Mouse (Mus musculus) retina, postnatal 1 day (tissue): Measurements from ENCODE around the gene Setd4.

Experiments used
- DNase-seq: peaks from one replicate; pipeline ENCODE4 v3.0.0-alpha.2; 2012

Gene Setd4

DNA sequence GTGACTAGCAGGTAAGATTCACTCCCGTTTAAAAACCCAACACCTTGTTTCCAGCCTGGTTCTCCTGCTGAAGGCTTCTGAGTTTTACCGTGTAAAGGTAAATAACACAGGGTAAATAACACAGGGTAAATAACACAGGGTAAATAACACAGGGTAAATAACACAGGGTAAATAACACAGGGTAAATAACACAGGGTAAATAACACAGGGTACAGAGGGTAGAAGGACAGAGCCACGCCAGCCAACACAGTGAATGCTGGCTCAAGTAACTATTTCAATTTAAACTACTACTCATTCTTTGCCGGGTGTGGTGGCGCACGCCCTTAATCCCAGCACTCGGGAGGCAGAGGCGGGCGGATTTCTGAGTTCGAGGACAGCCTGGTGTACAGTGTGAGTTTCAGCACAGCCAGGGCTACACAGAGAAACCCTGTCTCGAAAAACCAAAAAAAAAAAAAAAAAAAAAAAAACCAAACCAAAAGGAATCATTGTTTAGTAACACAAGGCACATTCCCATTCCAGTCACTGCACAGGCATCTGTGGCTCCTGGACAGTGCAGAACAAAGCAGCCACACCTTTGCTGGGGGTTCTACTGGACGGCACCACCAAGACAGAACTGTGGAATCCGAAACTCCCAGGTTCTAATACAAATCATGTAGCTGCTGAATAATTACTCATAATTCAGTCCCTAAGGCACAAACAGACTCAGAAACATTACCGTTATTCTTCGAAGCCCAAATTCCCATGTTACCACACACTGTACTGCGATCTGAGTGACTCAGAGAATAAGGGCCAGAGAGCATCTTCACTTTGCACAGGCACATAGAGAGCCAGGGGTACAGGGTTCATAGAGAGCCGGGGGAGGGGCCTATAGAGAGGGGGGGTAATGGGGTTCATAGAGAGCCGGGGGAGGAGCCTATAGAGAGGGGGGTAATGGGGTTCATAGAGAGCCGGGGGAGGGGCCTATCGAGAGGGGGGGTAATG is 12.1 kb downstream of the Setd4 start:
- DNase-seq: no peak

- no peak for DNase-seq
Observed at GRCm38 (mm10) chr16:93590915-93591314, 12.9 kb downstream of the Setd4 start.

GRCm38 (mm10) chr16:93588281-93588680 is 15.6 kb downstream of the Setd4 start:
- no peak for DNase-seq

DNA sequence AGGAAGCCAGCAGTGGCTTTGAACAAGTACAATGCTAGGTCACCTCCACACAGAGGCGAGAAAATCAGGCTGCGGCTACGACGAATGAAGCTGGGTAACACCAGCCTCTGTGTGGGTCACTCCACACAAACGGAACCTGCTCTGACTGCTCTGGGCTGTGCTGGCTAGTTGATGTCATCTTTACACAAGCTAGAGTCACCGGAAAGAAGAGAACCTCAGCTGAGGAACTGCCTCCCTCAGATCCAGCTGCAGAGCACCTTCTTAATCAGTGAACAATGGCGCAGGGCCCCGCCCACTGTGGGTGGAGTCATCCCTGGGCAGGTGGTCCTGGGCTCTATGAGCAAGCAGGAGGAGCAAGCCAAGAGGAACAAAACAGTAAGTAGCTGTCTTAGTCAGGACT is 17.5 kb downstream of the Setd4 start:
- DNase-seq: no peak

- DNase-seq: no peak
Observed at GRCm38 (mm10) chr16:93585703-93586205, 18.1 kb downstream of the Setd4 start.

GRCm38 (mm10) chr16:93584976-93585702 is 18.7 kb downstream of the Setd4 start:
- DNase-seq: no peak

DNA sequence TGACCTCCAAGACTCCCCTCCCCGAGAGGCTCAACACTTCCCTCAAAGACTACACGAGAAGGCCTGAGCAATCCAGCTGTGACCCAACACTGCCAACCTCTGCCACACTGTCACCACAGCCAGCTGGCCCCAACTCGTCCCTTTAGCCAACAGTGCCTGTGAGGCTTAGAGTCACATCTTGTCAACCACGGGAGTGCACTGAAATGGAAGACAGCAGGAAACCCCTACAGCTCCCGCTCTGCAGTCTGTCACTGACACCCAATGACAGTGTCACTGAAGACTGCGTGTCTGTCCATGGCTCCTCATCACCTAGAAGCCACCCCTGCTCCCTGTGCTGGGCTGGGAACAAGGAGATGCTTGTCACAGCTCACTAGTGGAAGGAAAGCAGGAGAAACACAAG is 22.7 kb downstream of the Setd4 start:
- peak; percentile 71 for DNase-seq

DNA sequence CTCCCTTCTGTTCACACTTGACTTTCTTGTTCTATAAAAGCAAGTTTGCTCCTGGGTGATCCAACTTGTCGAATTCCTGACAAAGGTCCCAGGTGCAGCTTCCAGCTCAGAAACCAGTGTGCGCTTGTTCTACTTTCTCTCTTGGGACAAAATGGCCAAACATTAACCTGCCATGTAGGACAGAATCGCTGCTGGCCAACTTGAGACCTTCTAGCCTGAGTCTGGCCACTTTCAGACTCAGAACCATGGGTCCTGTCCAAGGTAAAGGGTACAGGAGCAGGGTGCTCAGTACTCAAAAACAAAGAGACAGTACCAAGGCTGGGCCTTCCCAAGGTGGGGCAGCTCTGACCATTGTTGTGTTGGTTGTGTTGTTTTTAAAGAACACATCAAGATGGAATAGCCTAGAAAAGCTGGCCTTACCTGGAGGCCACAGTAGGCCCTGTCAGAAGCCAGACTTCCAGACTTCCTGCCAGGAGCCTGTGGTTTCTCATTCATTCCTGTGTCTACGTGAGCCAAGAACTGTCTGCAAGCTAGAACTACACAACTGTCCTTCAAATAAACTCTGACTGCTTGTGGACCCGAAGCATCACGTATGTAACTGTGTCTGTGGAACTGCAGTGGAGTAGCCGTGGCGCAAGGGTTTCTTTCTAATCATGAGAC is 25.4 kb downstream of the Setd4 start:
- DNase-seq: no peak

DNA sequence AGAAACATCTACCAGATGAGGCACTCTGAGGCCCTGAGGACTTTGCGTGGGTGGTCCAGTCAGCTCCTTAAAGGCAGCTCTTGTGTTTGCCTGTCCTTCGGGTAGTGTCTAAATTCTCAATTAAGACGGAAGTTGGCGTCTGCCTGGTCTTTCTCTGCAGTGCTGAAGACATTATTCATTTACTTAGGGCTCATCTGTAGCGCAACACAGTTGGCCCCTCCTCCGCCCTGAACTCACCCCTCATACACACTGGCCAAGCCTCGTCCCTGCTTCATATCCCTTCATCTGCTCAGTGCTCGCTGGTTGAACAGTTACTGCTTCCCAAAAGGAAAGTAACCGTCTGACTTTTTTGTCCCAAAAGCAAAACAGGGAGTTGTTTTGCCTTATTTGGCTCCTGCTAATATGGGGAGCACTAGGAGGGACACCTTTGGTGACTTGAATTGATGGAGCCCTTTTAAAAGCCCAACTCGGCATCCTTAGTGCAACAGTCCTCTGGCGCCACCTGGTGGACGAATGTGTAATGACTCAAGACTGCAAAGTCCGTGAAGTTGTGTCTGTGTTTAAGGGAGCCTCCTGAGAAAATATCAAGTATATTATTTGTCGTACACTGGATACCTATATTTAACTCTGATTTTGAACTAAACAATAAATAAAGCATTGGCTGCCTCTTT is 27.3 kb downstream of the Setd4 start:
- peak; percentile 81 for DNase-seq

- DNase-seq: no peak
Observed at GRCm38 (mm10) chr16:93575574-93575973, 28.3 kb downstream of the Setd4 start.

DNA sequence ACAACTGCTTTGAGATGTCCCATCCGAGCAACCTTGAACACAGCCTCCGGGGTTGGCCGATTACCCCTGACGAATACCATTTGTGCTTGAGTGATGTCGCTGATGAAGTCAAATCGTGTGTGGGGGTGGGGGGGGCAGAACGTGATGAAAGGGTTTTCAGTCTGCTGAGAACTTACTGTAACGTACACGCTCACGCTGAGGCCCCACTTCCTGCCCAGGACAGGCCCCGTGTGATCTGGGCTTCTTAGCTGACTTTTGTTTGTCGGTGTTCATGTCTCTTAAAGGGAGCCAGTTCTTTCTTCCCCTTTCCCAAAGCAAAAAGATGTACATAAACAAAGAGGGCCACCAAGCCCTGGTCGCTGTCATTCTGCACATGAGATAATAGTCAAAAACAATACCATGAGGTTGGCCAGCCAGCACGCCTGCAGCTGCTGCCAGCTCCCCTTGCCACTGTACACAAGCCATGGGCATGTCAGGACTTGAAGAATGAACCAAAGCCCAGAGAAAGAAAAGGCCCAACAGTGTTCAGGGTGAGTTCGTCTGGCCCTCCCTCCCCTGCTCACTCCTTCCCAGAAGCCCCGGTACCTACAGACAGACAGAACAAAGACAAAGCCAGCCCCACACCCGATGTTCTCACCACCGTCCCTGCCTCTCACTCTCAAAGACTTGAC is 29.2 kb downstream of the Setd4 start:
- no peak for DNase-seq

- DNase-seq: no peak
Observed at GRCm38 (mm10) chr16:93573434-93573833, 30.4 kb downstream of the Setd4 start.

DNA sequence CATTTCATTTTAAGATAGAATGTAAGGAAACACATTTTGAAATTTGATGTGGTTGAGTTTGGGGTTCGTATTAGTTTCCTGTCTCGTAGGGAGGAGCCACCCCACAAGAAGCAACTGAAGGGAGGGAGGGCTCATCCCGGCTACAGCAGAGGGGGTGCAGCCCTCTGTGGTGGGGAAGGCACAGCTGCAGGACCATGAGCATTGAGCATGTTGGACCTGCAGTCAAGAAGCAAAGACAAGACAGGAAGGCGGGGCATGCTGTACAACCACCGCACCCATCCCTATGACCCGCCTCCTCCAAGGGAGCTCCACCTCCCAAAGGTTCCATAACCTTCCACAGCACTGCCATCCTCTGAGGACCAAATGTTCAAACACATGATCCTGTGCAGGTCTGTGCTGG is 31.5 kb downstream of the Setd4 start:
- DNase-seq: no peak

- DNase-seq: no peak
Observed at GRCm38 (mm10) chr16:93558499-93558898, 45.4 kb downstream of the Setd4 start.

GRCm38 (mm10) chr16:93557646-93558045 is 46.2 kb downstream of the Setd4 start:
- no peak for DNase-seq

DNA sequence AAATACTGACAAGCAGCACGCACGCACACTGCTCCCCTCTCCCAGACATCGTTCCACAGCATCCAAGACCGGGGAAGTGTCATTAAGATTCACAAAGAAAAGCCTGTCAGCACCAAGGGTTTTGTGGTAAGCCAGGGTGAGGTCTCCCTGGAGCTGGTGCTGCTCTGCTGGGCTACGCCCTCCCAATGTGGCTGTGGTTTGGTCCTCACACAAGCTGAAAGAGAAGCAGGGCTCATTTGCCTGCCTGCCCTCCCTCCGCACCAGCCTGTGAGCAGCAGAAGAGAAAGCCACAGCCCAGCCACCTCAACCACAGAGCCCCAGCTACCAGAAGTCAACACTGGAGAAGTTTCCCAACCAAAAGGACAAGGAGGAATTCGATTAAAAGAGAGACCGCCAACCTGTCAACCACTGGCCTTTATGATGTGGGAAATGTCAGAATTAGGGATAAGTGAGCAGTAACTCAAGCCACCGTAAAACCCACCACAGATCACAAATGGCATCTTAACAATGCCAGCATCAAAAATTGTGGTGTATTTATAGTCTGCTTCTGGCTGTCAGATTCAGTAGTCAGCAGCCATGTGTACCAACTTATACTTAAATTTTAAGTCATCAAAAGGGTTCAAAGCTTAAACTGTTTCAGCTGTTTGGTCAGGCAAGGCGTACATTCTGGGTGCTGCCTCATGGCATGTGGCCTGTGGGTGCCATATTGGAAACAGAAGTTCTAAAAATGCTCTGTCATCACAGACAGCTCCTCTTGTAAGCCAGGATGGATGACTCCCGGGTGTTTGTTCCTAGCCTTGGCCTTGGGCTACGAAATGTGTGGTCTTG is 51.0 kb downstream of the Setd4 start:
- no peak for DNase-seq

DNA sequence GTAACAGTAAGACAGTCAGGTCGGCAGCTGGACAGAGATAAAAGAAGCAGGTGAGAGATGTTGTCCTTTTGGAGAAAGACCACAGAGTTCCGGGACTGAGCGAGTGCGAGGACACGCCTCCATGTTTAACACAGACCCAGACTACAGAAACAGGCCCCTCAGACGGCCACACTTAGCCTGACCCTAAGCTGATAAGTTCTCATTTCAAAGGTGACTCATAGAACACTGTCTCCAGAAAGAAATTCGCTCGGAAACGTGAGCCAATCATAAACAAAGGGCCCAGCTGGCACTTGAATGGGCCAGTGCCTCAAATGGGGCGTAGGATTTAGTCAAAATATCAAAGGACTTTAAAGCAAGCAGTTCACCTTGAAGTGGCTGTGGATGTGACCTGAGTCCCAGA is 54.6 kb downstream of the Setd4 start:
- DNase-seq: no peak

GRCm38 (mm10) chr16:93548045-93548444 is 55.8 kb downstream of the Setd4 start:
- DNase-seq: no peak

DNA sequence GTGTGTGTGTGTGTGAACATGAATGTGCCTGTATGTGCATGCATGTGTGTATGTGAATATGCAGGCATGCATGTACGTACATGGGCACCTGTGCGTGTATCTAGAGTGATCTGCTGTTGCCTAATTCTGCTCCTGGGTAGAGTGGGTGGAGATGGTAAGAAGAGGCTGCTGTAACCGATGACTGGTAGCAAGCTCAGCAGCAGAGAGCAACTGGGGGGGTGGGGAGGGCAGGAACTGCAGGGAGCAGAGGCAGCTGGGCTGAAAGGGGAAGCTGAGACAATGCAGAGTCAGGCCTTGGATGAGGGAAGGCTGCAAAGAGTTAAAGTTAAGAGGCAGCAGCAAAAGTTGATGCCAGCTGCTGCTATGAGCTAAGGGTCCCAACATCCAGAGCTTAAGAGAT is 56.7 kb downstream of the Setd4 start:
- peak; percentile 29 for DNase-seq

DNA sequence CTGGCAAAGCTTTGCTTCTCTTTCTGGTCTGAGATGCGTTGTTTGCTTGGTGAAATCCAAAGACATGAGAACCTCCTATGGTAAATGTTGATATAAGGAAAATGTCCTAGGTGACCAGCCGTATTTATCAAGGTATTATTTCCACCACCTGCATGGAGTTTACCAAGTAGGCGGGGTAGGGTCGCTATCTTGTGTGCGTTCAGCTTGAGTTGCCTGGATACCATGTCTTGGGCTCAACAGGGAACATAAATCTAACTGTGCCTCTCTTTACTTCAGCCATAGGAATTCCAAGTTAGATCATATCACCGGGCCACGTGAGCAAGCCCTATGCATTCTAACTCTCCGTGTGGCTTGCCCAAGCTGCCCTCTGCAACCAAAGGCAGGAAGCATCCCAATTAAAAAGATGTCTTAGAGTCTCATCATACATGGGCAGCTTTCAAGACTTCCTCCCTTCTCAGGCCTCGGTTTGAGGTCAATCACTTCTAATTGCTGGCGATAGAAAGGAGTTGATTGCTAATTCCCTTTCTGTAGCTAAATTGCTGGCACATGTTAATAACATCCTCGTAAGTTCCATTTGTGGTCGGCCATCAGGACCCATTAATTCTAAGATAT is 57.4 kb downstream of the Setd4 start:
- DNase-seq: peak; percentile 62

DNA sequence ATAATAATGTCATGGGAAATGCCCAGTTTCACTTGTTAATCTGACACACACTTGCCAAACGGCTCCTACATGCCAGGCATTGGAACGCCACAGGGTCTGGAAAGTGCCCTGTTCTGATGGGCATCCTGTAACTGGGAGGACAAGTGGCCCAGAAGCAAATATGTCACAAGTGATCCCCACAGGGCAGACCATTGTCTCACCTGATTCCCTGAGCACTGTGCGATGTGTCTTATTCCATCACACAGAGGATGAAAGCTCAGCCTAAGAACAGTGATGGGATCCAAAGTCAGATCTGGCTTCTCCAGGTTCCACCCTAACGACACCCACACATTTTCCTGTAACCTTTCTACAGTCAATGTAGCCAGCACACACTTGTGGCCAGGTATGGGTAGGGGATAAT is 58.9 kb downstream of the Setd4 start:
- no peak for DNase-seq
